Mouse (Mus musculus): ENCODE results near the gene Pga5.

- no peak for TF ChIP-seq CHD2 (IDR thresholded peaks at IDR 0.05; ENCODE audit: low read depth, low read length)
- no peak for TF ChIP-seq MAFK (IDR thresholded peaks at IDR 0.05; ENCODE audit: insufficient read depth, low read depth, low read length)
- no peak for TF ChIP-seq HCFC1 (IDR thresholded peaks at IDR 0.05; ENCODE audit: borderline replicate concordance, insufficient read depth, low read length)
- TF ChIP-seq ZNF384 (IDR thresholded peaks at IDR 0.05; ENCODE audit: low read depth, low read length) = no peak
Measured at GRCm38 (mm10) chr19:10701013-10701726, 23.3 kb upstream of the Pga5 start.
